Mouse (Mus musculus) left cerebral cortex, postnatal 4 days (tissue): ENCODE data around the gene Srrm2. TPM values are rescaled to one million over a fixed set of nuclear protein-coding genes. Genes with fewer than 3 reads are reported as not detected.

ENCODE experiments used
- DNase-seq: peaks from one replicate; pipeline ENCODE4 v3.0.0-alpha.2; 2022
- intact Hi-C: fragments of 180-260 bp; cut with DNase I; formaldehyde crosslinking; loops from one replicate; pipeline ENCODE4 v1.15.1; 2025
- total RNA-seq, 2 experiments: library from RNA; stranded (reverse); gene quantifications; 2 replicates each; pipeline ENCODE4 v1.2.3; 2021

Gene Srrm2
- 100 to 1,000 TPM; 518 to 552 TPM for total RNA-seq

DNA sequence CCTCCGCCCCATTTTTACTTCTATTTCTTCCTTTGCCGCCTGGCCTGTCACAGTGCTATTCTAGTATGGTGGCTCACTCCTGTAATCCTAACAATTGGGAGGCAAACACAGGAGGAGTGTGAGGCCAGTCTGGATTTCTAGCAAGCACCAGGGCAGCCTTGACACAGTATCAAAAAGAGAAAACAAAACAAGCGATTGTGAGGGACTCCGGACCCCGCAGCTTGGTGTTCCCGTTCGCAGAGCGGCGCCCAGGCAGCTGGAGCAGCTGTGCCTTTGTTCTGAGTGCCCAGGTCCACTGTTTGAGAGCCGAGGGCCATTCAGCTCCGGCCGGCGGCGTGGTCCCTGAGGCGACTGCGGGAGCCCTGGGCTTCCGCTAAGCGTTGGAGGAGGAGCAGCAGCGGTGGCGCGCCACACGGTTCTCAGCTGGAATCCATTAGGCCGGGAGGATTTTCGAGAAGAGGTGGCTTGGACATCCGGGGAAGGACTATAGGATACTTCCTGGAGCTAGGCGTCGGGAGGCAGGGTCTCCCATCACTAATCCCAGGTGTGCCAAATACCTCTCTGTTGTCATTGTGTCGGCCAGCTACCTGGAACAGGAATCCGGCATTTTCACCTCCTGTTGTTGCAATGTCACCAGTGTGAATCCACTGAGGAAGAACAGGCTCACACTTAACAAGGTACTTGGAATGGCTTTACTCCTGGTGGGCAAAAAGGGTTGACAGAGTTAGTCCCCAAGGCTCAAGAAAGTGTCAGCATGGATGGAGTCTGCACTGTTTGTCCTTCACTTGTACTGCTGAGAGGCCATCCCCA is at the start of gene Srrm2:
Gene Srrm2 (plus strand): TSS at position 264 of the 810 bp plus-strand sequence.
- intact Hi-C loops, result no loop called here
- DNase-seq, result peak; percentile 53

DNA sequence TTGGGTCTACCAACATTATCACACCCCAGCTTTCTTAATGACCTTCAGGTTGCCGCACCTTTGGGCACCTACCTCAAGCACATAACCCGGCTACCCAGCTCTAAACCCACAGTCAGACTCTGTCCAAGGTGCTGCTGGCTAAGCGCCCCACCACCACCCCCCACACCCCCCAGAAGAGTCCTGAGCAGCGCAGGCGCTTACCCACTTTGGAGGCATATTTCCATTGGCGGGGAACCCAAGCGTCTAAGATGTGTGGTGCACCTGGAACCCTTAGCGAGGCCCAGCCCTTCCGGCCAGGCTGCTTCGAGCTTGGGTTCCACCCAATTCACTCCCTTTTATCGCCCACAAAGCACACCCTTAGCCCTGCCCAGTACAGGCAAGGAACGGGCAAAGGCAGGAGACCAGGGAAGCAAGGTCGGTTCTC is 49.7 kb upstream of the Srrm2 start, which contains the start of gene Paqr4:
Gene Paqr4 (minus strand): TSS at position 270 of the 424 bp plus-strand sequence.
- intact Hi-C loops, result no loop called here

DNA sequence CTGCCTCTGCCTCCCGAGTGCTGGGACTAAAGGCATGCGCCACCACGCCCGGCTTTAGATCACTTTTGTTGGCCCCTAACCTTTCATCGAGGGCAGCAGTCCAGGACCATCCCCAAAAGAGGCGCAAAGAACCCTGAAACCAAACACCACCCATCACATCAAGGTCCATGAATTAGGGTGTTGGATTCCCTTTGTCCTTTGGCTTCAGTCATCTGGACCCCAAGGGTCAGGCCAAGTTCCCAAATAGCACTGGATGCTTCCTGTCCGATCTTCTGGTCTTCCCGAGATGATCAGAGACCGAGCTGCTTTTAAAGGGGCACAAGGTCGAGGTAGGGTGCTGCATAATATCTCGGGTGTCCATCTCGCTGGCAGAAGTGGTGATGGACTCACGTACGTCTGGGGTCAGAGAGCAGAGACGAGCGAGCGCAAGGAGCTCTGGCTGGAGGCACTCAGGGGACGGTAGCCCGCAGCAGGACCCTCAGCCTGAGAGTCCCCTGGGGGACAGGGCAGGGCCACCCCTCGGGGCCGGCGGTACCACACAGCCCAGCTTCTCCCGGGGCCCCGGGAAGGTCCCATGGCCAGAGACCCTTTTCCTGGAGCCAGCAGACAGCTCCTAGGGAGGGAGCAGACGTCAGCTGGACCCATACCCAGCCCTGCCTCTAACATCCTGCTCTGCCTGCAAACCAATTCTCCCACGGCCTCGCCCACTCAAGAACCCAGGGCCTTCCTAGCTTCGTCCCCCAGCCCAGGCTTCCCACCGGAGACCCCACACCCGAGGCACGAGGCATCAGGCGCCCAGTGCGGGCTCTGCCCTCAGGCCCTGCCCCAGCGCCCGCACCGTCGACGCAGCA is 48.7 kb upstream of the Srrm2 start:
- DNase-seq, result no peak
- intact Hi-C loops, result no loop called here

More for the DNA sequence above, 49.7 kb upstream of the Srrm2 start, which contains the start of gene Paqr4:
- no peak for DNase-seq

DNA sequence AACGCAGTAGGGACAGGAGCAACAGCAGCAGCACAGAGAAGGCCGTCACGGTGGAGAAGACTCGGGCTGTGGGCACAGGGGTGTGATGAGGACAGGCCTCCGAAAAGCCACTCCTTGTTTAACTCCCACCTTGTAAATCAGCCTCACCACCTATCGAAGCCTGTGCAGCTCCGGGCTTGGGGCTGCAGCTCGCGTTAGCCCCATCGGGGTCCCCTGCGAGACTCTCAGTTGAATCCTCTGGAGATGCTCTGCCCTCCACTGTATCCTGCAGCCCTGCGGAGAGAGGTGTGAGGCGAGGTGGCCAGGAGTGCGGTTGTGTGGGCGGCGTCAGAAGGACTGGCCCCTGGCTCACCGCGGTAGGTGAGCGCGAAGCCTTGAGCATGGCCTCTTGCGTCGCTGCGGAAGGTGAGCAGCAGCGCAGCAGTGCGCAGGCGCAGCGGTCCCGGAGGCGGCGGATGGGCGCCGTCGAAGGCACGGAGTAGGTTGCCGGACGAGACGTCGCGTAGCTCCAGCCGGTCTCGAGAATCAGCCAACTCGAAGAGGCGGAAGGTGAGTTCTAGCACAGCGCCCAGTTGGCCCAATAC is 48.0 kb upstream of the Srrm2 start:
- intact Hi-C loops, result no loop called here
- no peak for DNase-seq

DNA sequence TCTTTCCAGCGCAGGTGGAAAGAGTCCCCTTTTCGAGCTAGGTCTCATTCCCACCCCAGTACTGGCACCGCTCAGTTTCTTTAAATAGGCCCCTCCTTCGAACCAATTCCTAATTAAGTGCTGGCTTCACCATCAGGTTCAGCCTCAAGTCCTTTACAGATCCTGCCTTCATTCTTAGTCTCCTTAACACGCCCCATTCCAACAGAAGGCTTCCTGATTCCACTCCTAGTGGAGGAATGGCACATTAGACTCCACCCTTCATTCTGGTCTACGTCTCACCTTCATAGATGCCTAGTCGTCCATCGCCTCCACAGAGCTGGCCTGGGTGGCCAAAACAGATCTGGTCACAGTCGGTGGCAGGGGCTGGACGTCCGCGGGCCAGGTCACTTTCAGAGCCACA is 47.4 kb upstream of the Srrm2 start:
- intact Hi-C loops, result no loop called here
- DNase-seq, result no peak

DNA sequence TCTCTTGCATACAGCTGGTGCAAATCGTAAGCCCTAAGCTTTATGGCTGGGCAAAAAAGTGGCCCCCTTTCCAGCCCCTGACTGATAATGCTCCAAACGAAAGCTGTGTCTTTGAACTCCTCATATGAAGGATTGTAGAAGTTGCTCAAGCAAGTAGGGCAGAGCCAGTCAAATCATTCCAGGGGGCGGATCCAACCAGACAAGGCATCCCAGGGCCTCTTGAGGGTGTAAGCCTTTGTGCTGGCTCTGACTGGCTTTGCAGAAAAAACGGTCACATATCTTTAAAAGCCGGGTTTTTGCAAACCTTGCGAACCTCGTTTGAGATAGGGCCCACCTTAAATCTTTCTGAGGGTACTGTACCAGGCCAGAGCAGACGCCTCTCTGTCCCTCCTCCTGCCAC is 46.3 kb upstream of the Srrm2 start:
- DNase-seq, result no peak
- intact Hi-C loops, result no loop called here

DNA sequence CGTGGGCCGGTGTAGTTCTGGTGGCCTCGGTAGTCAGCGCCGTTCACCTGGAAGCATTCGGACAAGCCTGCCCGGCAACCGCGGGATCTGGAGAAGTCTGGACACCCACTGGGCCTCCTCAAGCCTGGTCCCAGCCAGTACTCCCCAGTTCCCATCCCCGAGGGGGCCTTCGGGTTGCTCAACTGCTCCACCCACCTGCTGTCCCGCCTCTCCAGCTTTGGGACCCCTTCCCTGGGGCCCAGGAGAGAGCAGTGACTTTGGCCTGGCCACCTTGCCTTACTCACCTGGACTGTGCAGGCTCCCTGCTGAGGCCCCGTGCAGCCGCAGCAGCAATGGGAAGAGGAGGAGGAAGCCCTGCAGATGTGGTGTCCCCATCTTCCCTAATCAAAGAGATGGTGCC is 45.7 kb upstream of the Srrm2 start:
- intact Hi-C loops, result no loop called here
- no peak for DNase-seq

DNA sequence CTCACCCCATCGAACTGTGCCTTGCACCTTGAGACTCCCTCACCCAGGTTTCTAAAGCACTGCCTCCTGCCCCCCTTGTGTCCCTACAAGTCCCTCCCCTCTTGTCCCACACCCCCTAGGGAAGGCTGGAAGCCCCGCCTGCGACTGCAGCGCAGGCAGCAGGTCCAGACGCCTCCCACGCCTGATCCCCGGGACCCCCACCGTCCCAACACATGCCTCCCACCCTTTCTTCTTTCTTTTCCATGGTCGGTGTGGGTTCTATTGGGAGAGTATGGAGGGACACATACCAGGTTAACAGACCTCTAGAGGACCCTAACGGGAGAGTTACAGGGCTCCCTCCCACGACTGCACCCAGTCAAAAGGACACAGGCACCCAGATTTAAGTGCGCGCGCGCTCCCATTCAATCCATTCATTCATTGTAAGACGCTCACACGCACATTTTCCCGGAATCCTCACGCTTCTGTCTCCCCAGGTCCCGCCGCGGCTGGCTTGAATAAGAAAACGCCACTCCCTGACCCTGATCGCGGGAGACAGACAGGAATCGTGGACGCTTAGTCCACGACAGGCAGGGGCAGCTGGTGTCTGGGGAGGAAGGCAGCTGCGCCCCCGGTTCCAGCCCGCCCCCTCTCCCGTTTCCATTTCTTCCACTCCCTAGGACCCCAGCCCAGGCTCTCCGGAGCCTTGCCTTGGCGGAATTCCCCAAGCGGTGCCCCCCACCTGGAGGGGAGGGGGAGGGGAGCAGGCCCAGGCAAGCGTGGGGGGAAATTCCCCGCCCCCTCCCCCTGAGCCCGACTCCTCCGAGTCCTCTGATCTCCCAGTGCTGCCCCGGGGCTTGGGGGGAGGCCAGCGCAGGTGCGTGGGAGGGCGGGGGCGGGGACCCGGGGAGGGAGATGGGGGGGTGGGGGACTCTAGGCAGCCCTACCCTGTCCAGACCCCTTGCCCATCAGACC is 44.8 kb upstream of the Srrm2 start, which contains the start of gene Kremen2:
Gene Kremen2 (minus strand): TSS at position 533 of the 951 bp plus-strand sequence.
- DNase-seq, result no peak
- intact Hi-C loops, result no loop called here

DNA sequence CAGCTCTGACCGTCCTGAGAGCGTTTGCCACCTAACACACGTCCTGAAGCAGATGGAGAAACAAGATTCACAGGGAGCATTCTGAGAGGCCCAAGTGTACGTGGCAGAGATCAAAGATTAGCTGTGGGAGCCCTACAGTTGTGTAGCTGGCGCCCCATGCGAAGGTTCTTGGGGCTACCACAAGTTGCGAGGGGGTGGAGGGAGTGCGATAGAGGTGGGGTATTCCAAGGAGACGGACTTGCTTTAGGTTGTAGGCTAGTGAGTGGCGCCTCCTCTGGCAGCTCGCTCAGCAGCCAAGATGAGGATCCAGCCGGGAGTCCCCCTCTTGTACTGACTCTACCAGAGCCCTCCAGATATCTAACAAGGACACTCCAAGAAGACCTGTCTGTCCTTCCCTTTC is 44.0 kb upstream of the Srrm2 start:
- no peak for DNase-seq
- intact Hi-C loops, result no loop called here

DNA sequence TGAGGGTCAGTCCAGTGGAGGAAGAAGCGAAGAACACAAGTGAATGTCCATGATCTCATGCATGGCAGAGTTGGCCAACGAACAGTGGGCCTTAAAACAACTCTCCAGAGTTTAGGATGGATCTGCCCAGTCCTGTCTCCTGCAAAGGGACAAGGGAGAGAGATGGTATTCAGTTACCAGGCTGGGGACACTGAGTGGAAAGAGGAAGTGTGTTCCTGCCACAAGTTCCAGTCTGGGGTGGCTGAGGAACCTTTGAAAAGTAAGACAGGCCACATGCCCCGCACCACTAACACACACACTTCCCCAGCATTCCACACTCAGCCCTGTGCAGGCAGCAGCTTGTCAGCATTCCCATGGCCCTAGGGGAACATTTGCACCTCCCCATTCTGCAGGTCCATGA is 43.6 kb upstream of the Srrm2 start:
- intact Hi-C loops, result no loop called here
- DNase-seq, result no peak

DNA sequence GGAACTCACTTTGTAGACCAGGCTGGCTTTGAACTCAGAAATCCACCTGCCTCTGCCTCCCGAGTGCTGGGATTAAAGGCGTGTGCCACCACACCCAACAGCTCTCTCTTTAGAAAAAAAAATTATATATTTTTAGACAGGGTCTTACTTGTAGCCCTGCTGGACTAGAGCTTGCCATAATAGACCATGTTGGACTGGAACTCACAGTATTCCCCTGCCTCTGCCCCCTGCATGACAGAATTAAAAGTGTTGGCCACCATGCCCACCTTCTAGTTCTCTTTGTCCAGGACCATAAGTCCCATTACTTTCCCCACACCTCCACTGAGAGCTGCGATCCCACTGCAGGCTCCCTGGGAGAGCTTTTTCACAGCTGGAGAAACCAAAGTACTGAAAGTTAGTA is 42.9 kb upstream of the Srrm2 start:
- no peak for DNase-seq
- intact Hi-C loops, result no loop called here

DNA sequence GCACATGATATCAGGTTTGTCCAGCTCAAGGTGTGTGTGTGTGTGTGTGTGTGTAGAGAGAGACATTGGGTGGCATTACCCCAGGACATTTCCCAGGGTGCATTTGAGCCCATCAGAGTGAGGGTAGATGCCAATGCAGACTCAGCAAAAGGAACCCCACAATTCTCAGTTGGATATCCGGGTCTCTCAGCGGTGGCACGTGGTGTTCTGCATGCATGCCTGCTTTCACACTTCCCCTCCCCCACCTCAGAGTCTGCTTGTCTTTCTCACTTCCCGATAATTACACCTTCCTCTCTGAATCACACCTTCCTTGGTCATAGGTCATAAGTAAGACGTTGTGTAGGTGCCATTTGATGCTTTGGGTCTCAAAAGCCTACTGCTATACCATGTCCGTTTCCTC is 42.3 kb upstream of the Srrm2 start:
- DNase-seq, result no peak
- intact Hi-C loops, result no loop called here

DNA sequence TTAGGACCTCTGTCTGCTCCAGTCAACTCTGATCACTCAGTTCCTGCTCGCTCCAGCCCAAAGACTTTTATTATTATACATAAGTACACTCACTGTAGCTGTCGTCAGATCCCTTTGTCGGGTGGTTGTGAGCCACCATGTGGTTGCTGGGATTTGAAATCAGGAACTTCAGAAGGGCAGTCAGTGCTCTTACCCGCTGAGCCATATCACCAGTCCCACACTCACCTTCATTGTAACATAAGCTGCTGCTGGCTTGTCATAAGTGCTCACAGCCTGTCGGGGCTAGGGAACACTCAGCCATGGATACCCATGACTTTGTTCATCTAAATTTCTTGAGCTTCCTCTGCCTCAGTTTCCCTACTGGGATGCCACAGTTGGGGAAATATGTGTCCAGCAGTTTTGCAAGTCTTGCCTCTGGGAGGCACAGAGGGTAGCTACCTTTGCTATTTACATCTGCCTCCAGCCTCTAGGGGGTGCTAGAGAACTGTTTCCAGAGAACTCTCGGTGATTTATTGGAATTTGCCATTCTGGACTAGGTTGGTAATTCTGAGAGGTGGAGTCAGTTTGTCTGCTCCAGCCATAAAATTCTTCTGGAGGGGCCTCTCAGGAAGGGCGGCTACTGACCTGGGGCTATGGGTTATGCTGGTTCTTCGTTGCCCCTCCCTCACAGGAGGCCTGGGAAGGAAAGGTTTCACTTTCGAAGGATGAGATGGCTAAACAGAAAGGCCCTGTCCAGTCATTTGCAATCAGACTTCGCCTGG is 41.5 kb upstream of the Srrm2 start:
- intact Hi-C loops, result no loop called here

DNA sequence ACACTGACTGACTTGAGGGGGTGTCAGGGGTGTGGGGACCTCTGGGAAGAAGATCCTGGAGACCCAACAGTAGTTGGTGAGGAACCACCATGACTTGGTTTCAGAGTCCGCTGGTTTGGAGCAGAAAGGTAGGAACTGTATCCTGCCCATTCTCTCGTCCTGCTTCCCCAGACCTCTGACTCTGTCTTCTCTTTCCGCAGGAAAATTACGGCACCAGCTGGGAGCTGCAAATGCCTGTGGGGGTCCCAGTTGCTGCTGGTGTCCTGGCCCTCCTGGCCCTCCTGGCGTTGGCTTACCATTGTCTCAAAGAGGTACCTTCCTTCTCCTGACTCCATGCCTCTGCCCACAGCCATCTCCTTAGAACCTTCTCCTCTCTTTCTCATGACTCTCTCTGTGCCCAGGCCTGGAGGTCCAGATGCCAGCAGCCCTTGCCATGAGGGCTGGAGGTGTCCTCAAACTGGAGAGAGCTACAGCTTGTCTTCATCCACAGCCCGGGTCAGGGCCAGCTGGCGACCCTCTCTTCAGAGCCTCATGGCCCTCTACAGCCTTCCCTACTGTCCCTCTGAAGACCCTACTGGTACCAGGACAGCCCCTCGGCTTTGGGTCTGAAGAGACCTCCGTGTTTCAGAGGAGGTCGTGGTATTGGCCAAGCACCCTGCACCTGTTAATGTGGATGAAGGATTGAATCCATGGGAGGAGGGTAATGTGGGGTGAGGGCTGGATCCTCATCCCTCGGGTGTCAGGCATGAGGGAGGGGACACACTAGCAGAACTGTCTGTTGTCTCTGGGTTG is 40.7 kb upstream of the Srrm2 start:
- no peak for DNase-seq
- intact Hi-C loops, result no loop called here

More for the DNA sequence above, 41.5 kb upstream of the Srrm2 start:
- DNase-seq, result peak; percentile 57

DNA sequence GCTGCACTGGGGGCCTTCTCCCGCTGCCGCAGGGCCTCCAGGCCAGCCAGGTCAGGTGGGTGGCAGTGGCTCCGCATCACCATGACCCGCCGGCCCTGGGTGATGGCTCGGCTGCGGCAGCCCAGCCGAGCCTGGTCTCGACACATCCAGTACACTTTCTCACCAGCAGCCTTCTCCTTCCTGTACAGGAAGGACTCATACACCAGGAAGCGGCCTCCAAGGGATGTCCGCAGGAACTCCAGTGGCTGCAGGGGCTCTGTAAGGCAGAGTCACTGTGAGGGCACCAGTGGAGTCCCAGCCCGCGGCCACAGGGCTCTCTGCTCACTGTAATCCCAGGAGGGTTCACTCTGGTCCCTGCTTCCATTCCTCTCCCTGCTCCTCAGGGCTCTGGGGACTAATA is 34.6 kb upstream of the Srrm2 start:
- intact Hi-C loops, result no loop called here
- DNase-seq, result no peak

DNA sequence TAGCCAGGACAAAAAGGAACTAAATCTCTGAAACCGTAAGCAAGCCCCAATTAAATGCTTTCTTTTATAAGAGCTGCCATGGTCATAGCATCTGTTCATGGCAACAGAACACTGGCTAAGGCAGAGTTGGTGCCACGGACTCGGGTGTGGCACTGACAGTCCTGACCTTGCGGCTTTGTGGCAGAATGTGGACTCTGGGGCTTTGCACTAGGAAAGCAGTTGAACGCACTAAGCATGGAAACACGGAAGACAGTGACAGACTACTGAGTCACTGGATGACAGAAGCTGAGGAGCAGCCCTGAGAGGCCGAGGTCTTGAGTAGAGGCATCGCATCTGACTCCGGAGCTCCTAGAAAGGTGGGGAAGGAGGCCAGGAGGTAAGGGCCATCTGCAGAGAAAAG is 32.8 kb upstream of the Srrm2 start:
- DNase-seq, result no peak
- intact Hi-C loops, result no loop called here

DNA sequence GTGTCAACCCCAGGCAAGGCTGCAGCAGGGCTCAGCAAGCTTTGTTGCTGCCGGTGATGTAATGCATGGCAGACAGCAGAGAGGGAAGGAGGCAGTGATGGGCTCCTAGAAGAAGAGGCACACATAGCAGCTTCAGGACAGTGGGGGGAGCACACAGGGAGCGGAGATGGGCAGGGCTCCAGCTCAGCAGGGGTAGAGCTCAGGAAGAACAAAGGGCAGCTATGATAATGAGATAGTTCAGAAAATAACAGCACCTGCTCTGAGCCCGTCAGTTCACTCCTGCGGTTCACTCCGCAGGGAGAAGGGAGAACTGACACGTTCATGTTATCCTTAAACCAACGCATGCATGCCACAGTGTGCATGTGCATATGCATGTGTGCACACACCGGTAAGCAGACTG is 31.5 kb upstream of the Srrm2 start:
- intact Hi-C loops, result no loop called here
- no peak for DNase-seq

DNA sequence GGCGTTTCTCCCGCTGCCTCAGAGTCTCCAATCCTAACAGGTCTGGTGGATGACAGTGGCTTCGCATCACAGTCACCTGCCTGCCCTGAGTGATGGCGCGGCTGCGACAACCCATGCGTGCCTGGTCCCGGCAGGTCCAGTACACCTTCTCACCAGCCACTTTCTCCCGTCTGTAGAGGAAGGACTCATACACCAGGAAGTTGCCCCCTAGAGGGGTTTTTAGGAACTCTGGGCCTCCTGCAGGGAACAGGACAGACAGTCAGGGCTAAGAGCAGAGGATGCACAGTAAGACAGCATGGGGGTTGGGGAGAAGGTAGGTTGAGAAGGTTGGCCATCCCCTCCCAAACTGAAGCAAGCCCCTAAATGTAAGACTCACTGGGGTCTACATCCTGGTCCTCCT is 30.1 kb upstream of the Srrm2 start:
- intact Hi-C loops, result no loop called here

DNA sequence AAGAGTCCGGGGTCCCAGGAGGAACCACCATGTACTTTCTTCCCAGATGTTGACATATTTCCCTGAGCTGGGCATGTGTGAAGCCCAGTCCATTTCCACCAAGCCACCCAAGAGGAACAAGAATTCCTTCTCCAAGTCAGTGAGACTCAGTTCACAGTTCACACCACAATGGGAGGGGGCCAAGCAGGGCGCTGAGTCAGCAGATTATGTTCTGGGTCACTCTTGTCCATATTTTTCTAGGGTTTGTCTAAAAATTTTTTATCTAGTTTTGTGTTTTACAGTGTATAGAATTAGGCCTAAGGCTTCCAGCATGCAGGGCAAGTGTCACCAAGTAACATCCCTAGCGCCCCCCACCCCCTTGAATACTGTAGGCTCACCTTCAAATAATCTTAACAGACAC is 29.2 kb upstream of the Srrm2 start:
- DNase-seq, result no peak
- intact Hi-C loops, result no loop called here

More for the DNA sequence above, 30.1 kb upstream of the Srrm2 start:
- DNase-seq, result no peak
